Mouse (Mus musculus) MEL (cell line): Measurements from ENCODE around the gene Kcng3.

Source experiments
- JUND ChIP-seq: IDR thresholded peaks from 2 replicates; pipeline ENCODE4 v1.6.1; 2011; ENCODE audit warnings: low read depth, mild to moderate bottlenecking, improper control_type of control experiment, low read length
- POLR2A ChIP-seq, 2 experiments: IDR thresholded peaks; 2 replicates each; pipeline ENCODE4 v1.6.1; 2011 to 2012; ENCODE audit warnings: low read length in 2 of 2, mild to moderate bottlenecking in 2 of 2, control low read depth in 1 of 2, improper control_type of control experiment in 1 of 2, low read depth in 1 of 2, moderate library complexity in 1 of 2; ENCODE audit not compliant: control insufficient read depth in 1 of 2, insufficient read depth in 1 of 2, poor library complexity in 1 of 2
- TAL1 ChIP-seq: IDR thresholded peaks from 2 replicates; pipeline ENCODE4 v1.6.1; 2012; ENCODE audit warnings: mild to moderate bottlenecking, inconsistent platforms, low read length, moderate library complexity, mixed read lengths

DNA sequence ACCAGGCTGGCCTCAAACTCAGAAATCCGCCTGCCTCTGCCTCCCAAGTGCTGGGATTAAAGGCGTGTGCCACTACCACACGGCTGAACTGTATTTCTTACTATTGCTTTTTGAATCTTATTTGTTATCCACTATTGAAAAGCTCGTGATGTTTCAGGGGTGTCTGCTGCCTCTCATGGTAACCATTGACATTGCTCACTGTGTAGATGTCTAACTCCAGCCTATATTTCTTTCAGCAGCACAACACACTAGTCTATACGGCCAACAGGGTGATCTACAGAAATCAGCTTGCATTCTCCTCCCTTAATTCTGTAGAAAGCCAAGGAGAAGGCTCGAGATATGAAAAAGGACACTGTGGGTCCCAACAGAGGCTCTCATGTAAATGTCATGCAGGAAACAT lies 86.4 kb downstream of the Kcng3 start:
- no peak for TF ChIP-seq POLR2A (IDR thresholded peaks at IDR 0.05; ENCODE audit: control insufficient read depth in 1 of 2, insufficient read depth in 1 of 2, low read depth in 1 of 2, low read length in 2 of 2, poor library complexity in 1 of 2)
- no peak for TF ChIP-seq TAL1
- TF ChIP-seq JUND, result no peak
